Mouse (Mus musculus) kidney, adult 2 months (tissue): ENCODE measurements around the gene Cbx8.
A peak's percentile ranks its signal among the peaks of the same experiment; 100 is the strongest.

Source experiments
- CTCF ChIP-seq: fragments of 200-500 bp; conservative IDR thresholded peaks from 2 replicates; pipeline ENCODE4 v1.5.1; 2011; ENCODE audit warnings: low read depth, mild to moderate bottlenecking, control low read depth, low read length, moderate library complexity, mixed read lengths; ENCODE audit not compliant: insufficient read depth, insufficient read length
- POLR2A ChIP-seq: fragments of 200-500 bp; IDR thresholded peaks from one replicate; pipeline ENCODE4 v1.6.1; 2011; ENCODE audit warnings: low read depth, low read length, control low read depth

DNA sequence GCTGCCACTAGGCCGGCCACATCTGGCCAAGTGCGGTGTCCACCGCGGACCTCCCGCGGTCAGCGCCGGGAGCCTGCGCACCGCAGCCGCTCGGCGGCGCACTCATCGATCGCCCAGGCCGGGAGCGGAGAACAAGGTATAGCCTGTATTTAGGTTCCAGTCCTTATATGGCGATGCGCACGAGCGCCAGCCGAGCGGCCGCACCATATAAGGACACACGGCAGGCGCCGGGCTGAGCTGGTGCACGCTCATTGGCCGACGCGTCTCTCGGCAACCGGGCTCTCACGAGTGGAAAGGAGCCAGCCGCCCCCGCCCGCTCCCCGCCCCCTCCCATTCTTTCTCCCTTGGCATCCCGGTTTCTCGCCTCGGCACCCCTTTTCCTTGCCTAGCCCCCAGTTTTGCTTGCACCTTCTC, 12.5 kb upstream of the Cbx8 start:
- TF ChIP-seq POLR2A (no peak), CTCF (0 out of 2 replicates have a peak, but pooled peaks have one; percentile 1)
